Mouse (Mus musculus) hindbrain, embryonic 11.5 days (tissue): ENCODE measurements around the gene 1110017D15Rik. TPM values are rescaled to one million over a fixed set of nuclear protein-coding genes. Genes with fewer than 3 reads are reported as not detected.

Source experiments
- ATAC-seq: fragments of 200-750 bp; cut with Nextera tagmentation; 2 replicates; pipeline ENCODE4 v1.8.0; 2017; ENCODE audit warnings: mild to moderate bottlenecking, moderate TSS enrichment, moderate library complexity; ENCODE audit not compliant: low FRiP score
- DNase-seq: peaks from one replicate; pipeline ENCODE4 v3.0.0-alpha.2; 2015; ENCODE audit warnings: low spot score
- H3K27ac ChIP-seq: fragments of 300-500 bp; sonication (generic); 2 replicates; pipeline ENCODE4 v1.5.1; 2014; ENCODE audit warnings: mild to moderate bottlenecking, low read depth, low read length
- H3K27me3 ChIP-seq: fragments of 300-500 bp; sonication (generic); 2 replicates; pipeline ENCODE4 v1.6.1; 2014; ENCODE audit warnings: mild to moderate bottlenecking, low read length, moderate library complexity, mixed read lengths; ENCODE audit not compliant: control insufficient read depth, insufficient read depth
- H3K36me3 ChIP-seq: fragments of 300-500 bp; sonication (generic); 2 replicates; pipeline ENCODE4 v1.6.1; 2014; ENCODE audit warnings: mild to moderate bottlenecking, low read length, moderate library complexity, mixed read lengths; ENCODE audit not compliant: control insufficient read depth, insufficient read depth
- H3K4me1 ChIP-seq: fragments of 300-500 bp; sonication (generic); replicated peaks from 2 replicates; pipeline ENCODE4 v1.6.1; 2014; ENCODE audit warnings: low read length, mixed read lengths; ENCODE audit not compliant: control insufficient read depth, insufficient read depth
- H3K4me2 ChIP-seq: fragments of 300-500 bp; sonication (generic); replicated peaks from 2 replicates; pipeline ENCODE4 v1.6.1; 2014; ENCODE audit warnings: mild to moderate bottlenecking, low read depth, low read length
- H3K4me3 ChIP-seq: fragments of 300-500 bp; sonication (generic); 2 replicates; pipeline ENCODE4 v1.5.1; 2014; ENCODE audit warnings: low read depth, low read length
- H3K9ac ChIP-seq: fragments of 300-500 bp; sonication (generic); 2 replicates; pipeline ENCODE4 v1.6.1; 2014; ENCODE audit warnings: low read depth, low read length
- H3K9me3 ChIP-seq: fragments of 300-500 bp; sonication (generic); 2 replicates; pipeline ENCODE4 v1.6.1; 2016; ENCODE audit warnings: low read length; ENCODE audit not compliant: control insufficient read depth
- WGBS: fragments of 180-500 bp; shearing (Covaris S2); extraction: QIAGEN DNeasy Blood & Tissue Kit; methylation state at CpG from one replicate; pipeline ENCODE4 v1.1.7; 2014; 5-methylcytosine and 5-hydroxymethylcytosine counted together
- polyA plus RNA-seq: library from polyadenylated mRNA; unstranded; fragments of >200 nt; fragmentation: Nextera tagmentation; extraction: Ambion mirVana; gene quantifications from 2 replicates; pipeline ENCODE4 v1.2.1, GENCODE M21; 2014

Gene 1110017D15Rik
- polyA plus RNA-seq, 1 experiment from 2014 or later = 14.3 TPM

GRCm38 (mm10) chr4:41522788-41523187 lies 5.7 kb upstream of the 1110017D15Rik start:
- Histone ChIP-seq H3K9me3 (no peaks in the 10 kb centered on the region), H3K9ac (no peak overlapping the region), H3K27ac (no peak overlapping the region), H3K36me3 (no peaks in the 10 kb centered on the region), H3K4me3 (no peak overlapping the region), H3K4me2 (no peak overlapping the region), H3K4me1 (peaks cover 6% of the 10 kb centered on the region), H3K27me3 (no peaks in the 10 kb centered on the region)
- peak; percentile 66 for DNase-seq
- ATAC-seq = no peak
- WGBS = 55% methylated on average over 5 of the region's 5 CpGs

GRCm38 (mm10) chr4:41522136-41522535 lies 5.0 kb upstream of the 1110017D15Rik start:
- H3K27me3 ChIP-seq = no peaks in the 10 kb centered on the region
- no peak overlapping the region for H3K4me3 ChIP-seq
- H3K9me3 ChIP-seq = no peaks in the 10 kb centered on the region
- DNase-seq (no peak), ATAC-seq (no peak)
- H3K4me1 ChIP-seq = peaks cover 4% of the 10 kb centered on the region
- no peak overlapping the region for H3K9ac ChIP-seq
- WGBS = 84% methylated on average over 6 of the region's 6 CpGs
- H3K27ac ChIP-seq = no peak overlapping the region
- H3K4me2 ChIP-seq = no peak overlapping the region
- H3K36me3 ChIP-seq = no peaks in the 10 kb centered on the region

GRCm38 (mm10) chr4:41520641-41521040 lies 3.5 kb upstream of the 1110017D15Rik start:
- WGBS = 49% methylated on average over 14 of the region's 14 CpGs
- Histone ChIP-seq H3K9ac (no peak overlapping the region), H3K4me3 (no peak overlapping the region), H3K9me3 (no peaks in the 10 kb centered on the region), H3K27me3 (no peaks in the 10 kb centered on the region), H3K36me3 (no peaks in the 10 kb centered on the region), H3K4me1 (no peaks in the 10 kb centered on the region), H3K27ac (no peak overlapping the region), H3K4me2 (no peak overlapping the region)
- ATAC-seq (no peak), DNase-seq (no peak)

GRCm38 (mm10) chr4:41519195-41519594 lies 2.1 kb upstream of the 1110017D15Rik start:
- no peak for ATAC-seq

GRCm38 (mm10) chr4:41518349-41518748 lies 1.2 kb upstream of the 1110017D15Rik start:
- DNase-seq (no peak), ATAC-seq (no peak)
- H3K4me3 ChIP-seq = no peak overlapping the region
- no peak overlapping the region for H3K27ac ChIP-seq
- H3K4me2 ChIP-seq = no peak overlapping the region
- WGBS = 83% methylated on average over 7 of the region's 7 CpGs
- no peak overlapping the region for H3K9ac ChIP-seq
- no peaks in the 10 kb centered on the region for H3K36me3 ChIP-seq
- H3K9me3 ChIP-seq = no peaks in the 10 kb centered on the region
- no peaks in the 10 kb centered on the region for H3K27me3 ChIP-seq
- no peaks in the 10 kb centered on the region for H3K4me1 ChIP-seq

More at GRCm38 (mm10) chr4:41519195-41519594, 2.1 kb upstream of the 1110017D15Rik start:
- WGBS = 93% methylated on average over 5 of the region's 5 CpGs
- Histone ChIP-seq H3K27me3 (no peaks in the 10 kb centered on the region), H3K4me2 (no peak overlapping the region), H3K9me3 (no peaks in the 10 kb centered on the region), H3K36me3 (no peaks in the 10 kb centered on the region), H3K9ac (no peak overlapping the region), H3K4me1 (no peaks in the 10 kb centered on the region), H3K27ac (no peak overlapping the region), H3K4me3 (no peak overlapping the region)
- DNase-seq = no peak

GRCm38 (mm10) chr4:41513714-41514113 lies 3.4 kb downstream of the 1110017D15Rik start:
- no peaks in the 10 kb centered on the region for H3K4me1 ChIP-seq
- no peaks in the 10 kb centered on the region for H3K27me3 ChIP-seq
- H3K9ac ChIP-seq = no peak overlapping the region
- H3K4me2 ChIP-seq = no peak overlapping the region
- no peak overlapping the region for H3K4me3 ChIP-seq
- no peak overlapping the region for H3K27ac ChIP-seq
- H3K36me3 ChIP-seq = no peaks in the 10 kb centered on the region
- 33% methylated on average over 8 of the region's 8 CpGs for WGBS
- no peaks in the 10 kb centered on the region for H3K9me3 ChIP-seq
- DNase-seq (no peak), ATAC-seq (no peak)

- no peak overlapping the region for H3K9ac ChIP-seq
- no peaks in the 10 kb centered on the region for H3K9me3 ChIP-seq
- ATAC-seq = no peak
- H3K27me3 ChIP-seq = peaks cover 1% of the 10 kb centered on the region; the same call in 1 of the 2 replicates
- H3K4me1 ChIP-seq = no peaks in the 10 kb centered on the region
- no peak overlapping the region for H3K27ac ChIP-seq
- H3K4me2 ChIP-seq = no peak overlapping the region
- WGBS = 48% methylated on average over 4 of the region's 4 CpGs
- H3K4me3 ChIP-seq = no peak overlapping the region
- no peaks in the 10 kb centered on the region for H3K36me3 ChIP-seq
- DNase-seq = no peak
Observed at GRCm38 (mm10) chr4:41513309-41513708, 3.8 kb downstream of the 1110017D15Rik start.

GRCm38 (mm10) chr4:41507998-41508397 lies 9.1 kb downstream of the 1110017D15Rik start:
- H3K4me1 ChIP-seq = peaks cover 5% of the 10 kb centered on the region; the same call in 1 of the 2 replicates
- H3K27me3 ChIP-seq = peaks cover 4% of the 10 kb centered on the region; the same call in 1 of the 2 replicates
- H3K4me3 ChIP-seq = no peak overlapping the region
- 35% methylated on average over 7 of the region's 7 CpGs for WGBS
- no peak overlapping the region for H3K27ac ChIP-seq
- no peak for ATAC-seq
- H3K36me3 ChIP-seq = no peaks in the 10 kb centered on the region
- H3K9ac ChIP-seq = peak overlapping the region; percentile 82; the same call in 1 of the 2 replicates
- DNase-seq = no peak
- no peaks in the 10 kb centered on the region for H3K9me3 ChIP-seq
- H3K4me2 ChIP-seq = 0 out of 2 replicates have a peak overlapping the region, but pooled peaks have one; percentile 89

GRCm38 (mm10) chr4:41507326-41507924 lies 9.7 kb downstream of the 1110017D15Rik start:
- Histone ChIP-seq H3K4me3 (peak overlapping the region; percentile 48), H3K27me3 (peaks cover 4% of the 10 kb centered on the region; the same call in 1 of the 2 replicates), H3K4me1 (peaks cover 5% of the 10 kb centered on the region; the same call in 1 of the 2 replicates), H3K9ac (peak overlapping the region; percentile 82), H3K36me3 (no peaks in the 10 kb centered on the region), H3K4me2 (peak overlapping the region; percentile 89), H3K9me3 (no peaks in the 10 kb centered on the region), H3K27ac (peak overlapping the region; percentile 49)
- WGBS = under 1% methylated on average over 22 of the region's 22 CpGs
- peak; percentile 20 for ATAC-seq
- no peak for DNase-seq
